Mouse (Mus musculus) intestine, embryonic 16.5 days (tissue): ENCODE measurements around the gene Rara. TPM values are rescaled to one million over a fixed set of nuclear protein-coding genes. Genes with fewer than 3 reads are reported as not detected.

Experiments
- ATAC-seq: fragments of 200-750 bp; cut with Nextera tagmentation; 2 replicates; pipeline ENCODE4 v1.8.0; 2017; ENCODE audit warnings: moderate TSS enrichment, moderate library complexity
- H3K27ac ChIP-seq: fragments of 300-500 bp; sonication (generic); 2 replicates; pipeline ENCODE4 v1.5.1; 2014; ENCODE audit warnings: mild to moderate bottlenecking, low read length
- H3K27me3 ChIP-seq: fragments of 300-500 bp; sonication (generic); replicated peaks from 2 replicates; pipeline ENCODE4 v1.6.1; 2014; ENCODE audit warnings: low read length, control low read depth, mixed read lengths; ENCODE audit not compliant: control insufficient read depth, insufficient read depth
- H3K36me3 ChIP-seq: fragments of 300-500 bp; sonication (generic); 2 replicates; pipeline ENCODE4 v1.6.1; 2014; ENCODE audit warnings: low read length, control low read depth; ENCODE audit not compliant: control insufficient read depth, insufficient read depth
- H3K4me1 ChIP-seq: fragments of 300-500 bp; sonication (generic); 2 replicates; pipeline ENCODE4 v1.6.1; 2014; ENCODE audit warnings: low read length, control low read depth, mixed read lengths; ENCODE audit not compliant: control insufficient read depth, insufficient read depth
- H3K4me2 ChIP-seq: fragments of 300-500 bp; sonication (generic); 2 replicates; pipeline ENCODE4 v1.6.1; 2014; ENCODE audit warnings: low read depth, low read length, control low read depth
- H3K4me3 ChIP-seq: fragments of 300-500 bp; sonication (generic); 2 replicates; pipeline ENCODE4 v1.5.1; 2014; ENCODE audit warnings: mild to moderate bottlenecking, low read length
- H3K9ac ChIP-seq: fragments of 300-500 bp; sonication (generic); 2 replicates; pipeline ENCODE4 v1.6.1; 2014; ENCODE audit warnings: low read depth, low read length
- H3K9me3 ChIP-seq: fragments of 300-500 bp; sonication (generic); 2 replicates; pipeline ENCODE4 v1.6.1; 2016; ENCODE audit warnings: low read length, control low read depth; ENCODE audit not compliant: control insufficient read depth
- WGBS: fragments of 180-500 bp; shearing (Covaris S2); extraction: QIAGEN DNeasy Blood & Tissue Kit; methylation state at CpG from one replicate; pipeline ENCODE4 v1.1.7; 2014; 5-methylcytosine and 5-hydroxymethylcytosine counted together
- polyA plus RNA-seq: library from polyadenylated mRNA; unstranded; fragments of >200 nt; fragmentation: Nextera tagmentation; extraction: Ambion mirVana; gene quantifications from 2 replicates; pipeline ENCODE4 v1.2.1, GENCODE M21; 2015

The Rara gene
- polyA plus RNA-seq, 1 experiment from 2014 or later, result 28.2 TPM

DNA sequence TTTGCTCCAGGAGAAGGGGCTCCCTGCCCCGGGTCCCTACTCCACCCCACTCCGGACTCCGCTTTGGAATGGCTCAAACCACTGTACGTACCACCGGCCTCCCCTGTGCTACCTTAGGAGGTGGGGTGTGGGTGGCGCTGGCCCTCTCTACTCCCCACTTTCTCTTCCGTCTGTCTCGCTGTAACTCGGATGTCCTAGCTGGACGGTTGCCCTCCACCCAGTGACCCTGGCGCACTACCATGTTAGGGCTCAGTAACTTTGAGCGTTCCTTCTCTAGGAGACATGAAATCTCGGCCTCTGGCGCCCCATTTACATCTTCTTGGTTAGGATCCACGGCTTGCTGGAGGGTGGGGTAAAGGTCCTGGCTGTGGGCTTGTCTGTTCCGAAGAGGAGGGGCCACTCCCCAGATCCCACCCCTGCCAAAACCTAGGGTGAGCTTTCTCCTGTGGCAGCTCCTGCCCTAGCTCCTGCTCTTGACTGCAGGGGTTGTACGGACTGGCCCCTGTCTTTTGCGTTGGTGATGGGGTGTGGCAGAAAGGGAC lies 33.5 kb downstream of the Rara start:
- Histone ChIP-seq H3K27me3 (no peaks in the 10 kb centered on the region), H3K9me3 (no peaks in the 10 kb centered on the region), H3K4me1 (peaks cover 63% of the 10 kb centered on the region), H3K27ac (peak overlapping the region; percentile 97), H3K9ac (peak overlapping the region; percentile 76), H3K36me3 (no peaks in the 10 kb centered on the region), H3K4me3 (peak overlapping the region; percentile 63), H3K4me2 (peak overlapping the region; percentile 100)
- WGBS, result 4% methylated on average over 18 of the region's 18 CpGs
- no peak for ATAC-seq

DNA sequence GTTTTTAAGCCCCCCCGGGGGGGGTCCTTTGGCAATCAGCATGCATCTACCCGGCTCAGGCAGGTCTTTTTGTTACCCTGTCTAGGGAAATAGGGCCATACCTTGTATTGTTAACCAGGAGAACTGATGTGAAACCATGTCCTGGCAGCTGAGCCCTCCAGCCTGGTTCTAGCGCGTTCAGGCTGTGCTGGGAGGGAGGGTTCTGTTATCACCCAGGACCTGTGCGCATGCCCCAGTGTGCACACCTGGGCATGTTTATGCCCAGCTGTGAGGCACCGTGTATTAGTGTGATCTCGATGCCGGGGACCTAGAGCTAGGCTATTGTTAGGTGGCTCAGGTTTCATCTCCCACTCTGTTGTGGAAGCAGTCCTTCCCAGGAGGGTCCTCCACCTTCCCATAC lies 34.1 kb downstream of the Rara start:
- H3K36me3 ChIP-seq, result no peaks in the 10 kb centered on the region
- 10% methylated on average over 8 of the region's 8 CpGs for WGBS
- peak overlapping the region; percentile 76 for H3K9ac ChIP-seq
- peaks cover 65% of the 10 kb centered on the region for H3K4me1 ChIP-seq
- H3K4me2 ChIP-seq, result peak overlapping the region; percentile 100
- H3K27me3 ChIP-seq, result no peaks in the 10 kb centered on the region
- ATAC-seq, result no peak
- H3K9me3 ChIP-seq, result no peaks in the 10 kb centered on the region
- H3K27ac ChIP-seq, result peak overlapping the region; percentile 97
- peak overlapping the region; percentile 63 for H3K4me3 ChIP-seq

DNA sequence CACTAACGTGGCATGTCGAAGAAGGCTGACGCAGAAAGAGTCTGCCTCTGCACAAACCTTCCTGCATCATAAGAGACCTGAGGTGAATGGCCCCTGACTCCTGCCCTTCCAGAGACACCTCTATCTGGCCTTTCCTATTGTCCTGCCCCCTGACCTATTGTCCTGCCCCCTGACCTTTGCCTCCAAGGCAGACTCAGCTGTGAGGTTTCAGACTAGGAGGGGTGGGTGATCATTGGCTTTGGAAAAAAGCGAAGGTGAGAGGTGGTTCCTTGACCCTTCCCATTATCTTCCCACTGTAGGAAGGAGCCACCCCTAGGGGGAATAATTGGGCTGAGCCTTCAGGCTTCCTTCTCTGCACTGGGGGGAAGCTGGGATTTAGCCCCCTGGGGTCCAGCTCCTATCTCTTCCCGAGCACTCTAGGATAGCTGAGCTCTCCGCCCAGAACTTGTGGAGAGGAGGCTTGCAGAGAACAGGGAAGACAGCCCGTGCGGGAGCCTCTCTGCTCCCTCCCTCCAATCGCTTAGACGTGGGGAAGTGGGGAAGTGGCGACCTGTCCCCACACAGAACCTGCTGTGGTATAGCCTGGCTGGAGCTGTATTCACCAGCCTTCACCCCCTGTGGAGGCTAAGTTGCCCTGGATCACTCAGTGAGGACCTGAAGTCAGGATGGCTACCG lies 34.9 kb downstream of the Rara start:
- H3K27me3 ChIP-seq, result no peaks in the 10 kb centered on the region

GRCm38 (mm10) chr11:98963191-98964021 lies 35.8 kb downstream of the Rara start:
- peak overlapping the region; percentile 97 for H3K27ac ChIP-seq
- ATAC-seq, result peak; percentile 81
- peaks cover 82% of the 10 kb centered on the region for H3K4me1 ChIP-seq
- peak overlapping the region; percentile 76 for H3K9ac ChIP-seq
- H3K4me2 ChIP-seq, result peak overlapping the region; percentile 100
- H3K27me3 ChIP-seq, result no peaks in the 10 kb centered on the region
- 0 out of 2 replicates have a peak, but pooled peaks cover 6% of the 10 kb centered on the region for H3K36me3 ChIP-seq
- H3K4me3 ChIP-seq, result peak overlapping the region; percentile 63
- 1% methylated on average over 29 of the region's 32 CpGs for WGBS
- H3K9me3 ChIP-seq, result no peaks in the 10 kb centered on the region

More for the DNA sequence above, 34.9 kb downstream of the Rara start:
- peak overlapping the region; percentile 76 for H3K9ac ChIP-seq
- H3K4me1 ChIP-seq, result peaks cover 73% of the 10 kb centered on the region
- H3K36me3 ChIP-seq, result no peaks in the 10 kb centered on the region
- no peak for ATAC-seq
- peak overlapping the region; percentile 100 for H3K4me2 ChIP-seq
- 15% methylated on average over 12 of the region's 12 CpGs for WGBS
- H3K9me3 ChIP-seq, result no peaks in the 10 kb centered on the region
- peak overlapping the region; percentile 63 for H3K4me3 ChIP-seq
- peak overlapping the region; percentile 97 for H3K27ac ChIP-seq

GRCm38 (mm10) chr11:98964201-98964615 lies 36.6 kb downstream of the Rara start:
- Histone ChIP-seq H3K27me3 (no peaks in the 10 kb centered on the region), H3K27ac (peak overlapping the region; percentile 97), H3K4me1 (peaks cover 84% of the 10 kb centered on the region), H3K4me3 (peak overlapping the region; percentile 63), H3K36me3 (0 out of 2 replicates have a peak, but pooled peaks cover 8% of the 10 kb centered on the region), H3K4me2 (peak overlapping the region; percentile 100), H3K9ac (peak overlapping the region; percentile 76), H3K9me3 (no peaks in the 10 kb centered on the region)
- no peak for ATAC-seq
- WGBS, result 9% methylated on average over 6 of the region's 6 CpGs

- Histone ChIP-seq H3K4me3 (peak overlapping the region; percentile 63), H3K4me2 (peak overlapping the region; percentile 100), H3K36me3 (peaks cover 12% of the 10 kb centered on the region; the same call in 1 of the 2 replicates), H3K9ac (peak overlapping the region; percentile 76), H3K9me3 (no peaks in the 10 kb centered on the region), H3K27me3 (no peaks in the 10 kb centered on the region), H3K4me1 (peaks cover 84% of the 10 kb centered on the region), H3K27ac (peak overlapping the region; percentile 97)
- ATAC-seq, result no peak
- 21% methylated on average over 15 of the region's 15 CpGs for WGBS
These were observed 37.2 kb downstream of the Rara start for GRCm38 (mm10) chr11:98964616-98965415.

DNA sequence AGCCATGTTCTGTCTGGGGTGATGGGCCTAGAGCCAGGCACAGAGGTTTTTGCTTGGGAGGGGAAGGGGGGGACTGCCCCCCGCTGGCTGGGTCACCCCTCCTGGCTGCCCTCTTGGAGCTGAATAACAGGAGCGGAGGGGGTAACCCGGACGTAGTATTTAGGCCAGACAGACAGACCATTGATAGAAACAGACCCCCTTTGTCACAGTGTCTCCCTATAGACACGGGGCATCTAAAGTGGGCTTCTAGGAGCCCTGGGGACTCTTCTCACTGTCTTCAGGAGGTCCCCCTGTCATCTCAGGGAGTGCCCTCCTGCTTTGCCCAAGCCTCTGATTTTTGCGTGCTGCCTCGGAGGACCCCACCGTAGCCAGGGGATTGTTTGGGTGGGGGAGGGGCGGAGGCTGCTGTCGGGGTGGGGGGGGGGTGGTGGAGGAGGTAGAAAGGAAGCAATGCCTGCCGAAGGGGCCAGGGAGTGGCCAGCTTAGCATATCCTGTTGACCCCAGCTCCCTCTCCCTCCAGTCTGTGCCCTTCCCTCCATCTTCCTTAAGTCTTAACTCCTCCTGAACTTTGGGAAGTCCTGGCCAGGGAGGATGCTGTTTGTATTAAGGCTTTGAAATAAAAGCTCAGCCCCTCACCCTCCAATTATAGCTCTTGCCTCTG lies 37.9 kb downstream of the Rara start:
- Histone ChIP-seq H3K4me3 (peak overlapping the region; percentile 63), H3K27ac (peak overlapping the region; percentile 97), H3K4me2 (peak overlapping the region; percentile 100), H3K9me3 (no peaks in the 10 kb centered on the region), H3K36me3 (peaks cover 20% of the 10 kb centered on the region), H3K27me3 (no peaks in the 10 kb centered on the region), H3K9ac (peak overlapping the region; percentile 76), H3K4me1 (peaks cover 91% of the 10 kb centered on the region)
- 14% methylated on average over 11 of the region's 11 CpGs for WGBS
- ATAC-seq, result no peak

DNA sequence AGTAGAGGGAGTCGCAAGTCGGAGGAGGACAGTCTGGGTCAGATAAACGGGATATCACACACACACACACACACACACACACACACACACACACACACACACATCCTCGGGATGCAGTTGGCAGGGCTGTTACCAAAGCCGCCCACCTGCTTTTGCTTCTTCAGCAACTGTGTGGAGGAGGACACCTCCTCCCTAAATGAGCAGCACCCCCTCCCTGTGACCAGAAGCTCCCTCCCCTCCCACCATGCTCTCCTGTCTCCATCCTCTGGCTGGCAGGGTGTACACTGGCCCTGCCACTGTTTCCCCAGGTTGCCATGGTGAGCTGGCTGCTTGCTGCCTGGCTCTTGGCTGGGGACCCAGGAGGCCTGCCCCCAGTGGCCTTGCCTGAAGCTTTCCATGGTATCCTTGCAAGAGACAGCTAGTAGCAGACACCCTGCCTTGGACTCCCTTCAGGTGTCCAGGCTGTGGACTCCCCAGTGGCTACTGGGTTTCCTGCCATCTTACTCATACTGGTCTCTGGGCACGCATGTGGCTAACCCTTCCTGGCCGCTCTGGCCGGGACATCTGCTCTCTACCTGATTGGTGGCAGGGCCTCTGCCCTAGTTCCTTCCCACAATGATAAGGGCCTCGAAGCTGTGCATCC lies 39.0 kb downstream of the Rara start:
- no peak for ATAC-seq
- no peak overlapping the region for H3K27ac ChIP-seq

More for the DNA sequence above, 39.0 kb downstream of the Rara start:
- Histone ChIP-seq H3K36me3 (peaks cover 27% of the 10 kb centered on the region), H3K9ac (peak overlapping the region; percentile 76), H3K4me1 (peaks cover 96% of the 10 kb centered on the region), H3K27me3 (no peaks in the 10 kb centered on the region), H3K9me3 (no peaks in the 10 kb centered on the region), H3K4me3 (no peak overlapping the region), H3K4me2 (peak overlapping the region; percentile 100)
- 43% methylated on average over 9 of the region's 9 CpGs for WGBS
